Mouse (Mus musculus) urinary bladder, postnatal 36 days (tissue): ENCODE measurements around the gene Msi2.

Experiments used
- DNase-seq, 2 experiments: peaks; one replicate each; pipeline ENCODE4 v3.0.0; 2022; ENCODE audit warnings: low spot score in 2 of 2, mixed read lengths in 1 of 2

The Msi2 gene

DNA sequence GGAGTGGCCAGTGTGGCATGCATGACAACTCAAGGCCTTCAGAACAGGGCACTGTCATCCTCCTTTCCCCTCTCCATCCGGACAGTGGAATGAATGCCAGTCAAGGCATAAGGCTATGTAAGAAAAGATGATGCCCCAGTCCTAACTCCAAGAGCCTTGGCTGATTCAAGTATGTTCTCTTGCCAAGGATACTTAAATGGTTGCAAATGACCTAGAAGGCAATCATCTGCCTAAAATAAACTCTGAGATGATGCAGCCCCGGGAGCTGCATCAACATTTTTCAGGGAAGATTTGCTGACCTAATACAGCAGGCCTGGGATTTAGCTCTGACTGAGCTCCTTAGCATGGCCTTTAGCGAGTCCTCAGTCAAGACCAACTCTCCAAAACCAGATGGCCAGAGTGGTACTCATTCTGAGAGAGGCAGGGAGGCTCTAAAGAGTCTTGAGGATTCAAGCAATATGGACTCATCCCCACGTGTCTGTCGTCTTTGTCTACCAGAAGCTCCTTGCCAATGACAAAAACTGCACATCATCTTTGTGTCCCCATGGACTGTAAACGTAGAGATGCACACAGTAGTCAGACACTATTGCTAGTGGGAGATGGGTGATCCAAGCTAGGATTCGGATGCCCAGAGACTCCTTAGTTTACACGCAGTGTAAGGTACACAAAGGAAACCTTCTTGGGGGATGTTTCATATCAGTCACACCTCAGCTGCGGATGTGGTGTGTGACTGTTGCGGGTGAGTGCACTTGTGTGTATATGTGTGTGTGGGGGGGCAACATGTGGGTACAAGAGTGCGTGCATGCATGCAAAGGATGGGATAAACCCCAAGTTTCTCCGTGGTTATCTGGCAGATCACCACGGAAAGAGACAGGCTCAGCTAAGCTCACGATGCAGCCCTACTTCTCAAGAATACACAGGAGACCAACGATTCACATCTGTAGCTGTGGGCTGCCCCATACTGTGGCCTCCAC lies 176.4 kb downstream of the Msi2 start:
- no peak for DNase-seq

DNA sequence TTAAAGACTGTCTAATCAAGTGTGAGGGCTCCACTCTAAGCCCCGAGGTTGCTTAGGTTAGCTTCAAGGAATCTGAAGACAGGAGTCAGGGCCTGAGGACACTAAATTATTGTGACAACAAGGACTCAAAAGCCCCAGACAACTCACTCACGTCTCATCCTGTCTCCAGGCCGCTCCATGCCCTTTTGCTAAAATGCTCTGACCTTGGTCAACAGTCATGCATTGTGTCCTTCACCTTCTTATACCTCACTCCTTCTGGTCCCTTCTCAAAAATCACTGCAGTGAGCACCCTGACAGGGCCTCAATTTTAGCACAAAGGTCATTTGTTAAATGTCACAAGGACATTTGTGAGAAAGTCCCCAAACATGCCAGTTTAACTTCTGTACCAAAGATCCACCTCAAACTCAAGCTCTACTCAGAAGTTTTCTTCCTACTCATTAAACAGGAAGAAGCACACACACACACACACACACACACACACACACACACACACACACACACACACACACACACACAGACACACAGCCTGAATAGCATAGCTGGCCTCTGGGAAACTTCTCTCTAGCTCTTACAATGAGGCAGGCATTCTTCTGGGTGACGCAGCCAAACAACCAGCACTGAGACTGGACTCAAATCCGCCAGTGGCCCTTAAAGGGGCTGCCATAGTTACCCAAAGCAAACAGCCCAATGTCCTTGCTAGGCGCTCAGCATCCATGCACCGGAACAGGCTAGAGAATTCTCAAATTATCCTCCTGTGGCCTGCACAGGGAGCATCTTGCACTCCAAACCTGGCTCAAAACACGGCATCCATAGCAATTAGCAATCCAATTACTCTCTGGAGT lies 178.5 kb downstream of the Msi2 start:
- no peak for DNase-seq

DNA sequence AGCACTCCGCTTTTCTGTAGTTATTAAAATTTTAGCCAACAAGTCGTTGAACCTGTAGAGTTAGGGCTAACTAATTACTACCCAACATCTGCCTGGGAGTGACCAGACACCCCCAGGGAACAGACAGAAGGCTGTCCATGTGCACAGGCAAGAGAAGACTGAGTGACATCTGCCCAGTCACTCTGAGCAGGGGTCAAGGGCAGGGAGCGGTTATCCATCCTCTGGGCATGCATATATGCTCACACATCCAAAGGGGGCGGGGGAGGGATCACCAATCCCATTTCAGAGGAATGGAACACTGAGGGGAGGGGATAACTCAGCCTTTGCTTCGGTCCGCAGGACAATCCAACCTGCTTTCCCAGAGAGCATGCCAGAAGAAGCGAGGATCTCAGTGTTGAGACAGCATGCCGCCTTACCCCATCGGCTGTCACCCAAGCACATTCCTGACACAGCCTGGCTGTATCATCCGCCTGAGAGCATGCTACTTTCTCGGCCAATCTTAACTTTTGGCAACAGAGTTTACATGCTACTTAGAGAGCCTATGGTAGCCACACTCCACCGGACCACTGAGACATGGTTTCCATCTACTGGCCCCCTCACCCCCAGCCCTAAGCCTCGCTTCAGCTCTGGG lies 179.5 kb downstream of the Msi2 start:
- no peak for DNase-seq

DNA sequence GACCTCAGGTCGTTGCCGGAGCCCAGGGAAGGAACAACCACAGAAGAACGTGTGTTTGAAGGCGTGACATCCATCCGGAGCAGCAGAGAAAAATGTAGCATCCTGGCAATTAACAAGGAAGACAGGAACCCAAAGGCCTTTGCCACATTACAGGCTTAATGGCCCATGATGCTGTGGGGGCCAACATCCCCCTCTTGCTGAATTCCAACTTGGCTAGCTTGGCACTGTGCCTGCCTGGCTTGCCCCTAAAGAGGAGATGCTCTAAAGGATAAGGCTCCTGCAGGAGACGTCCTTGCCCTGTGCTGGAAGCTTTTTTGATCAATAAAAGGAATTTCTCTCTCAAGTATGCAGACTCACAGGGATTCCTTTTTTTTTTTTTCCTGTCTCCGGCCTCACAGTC lies 181.0 kb downstream of the Msi2 start:
- no peak for DNase-seq

DNA sequence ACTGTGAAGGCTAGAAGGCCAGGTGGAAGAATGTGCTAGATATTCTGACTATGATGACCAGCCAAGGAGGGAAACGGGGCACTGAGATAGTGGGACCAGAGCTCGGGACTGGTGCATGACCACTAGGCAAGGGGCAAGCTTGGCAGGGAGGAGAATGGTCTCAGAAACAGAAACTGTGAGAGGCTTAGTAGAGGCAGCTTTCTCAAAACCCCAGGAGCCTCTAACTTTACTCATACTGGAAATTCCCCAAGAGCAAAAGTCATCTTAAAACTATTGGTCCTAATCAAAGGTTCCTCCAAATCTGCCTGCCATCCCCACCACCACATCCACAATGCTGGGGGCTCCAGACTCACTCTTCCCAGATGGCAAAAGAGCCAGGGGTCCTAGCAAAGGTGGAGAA lies 181.5 kb downstream of the Msi2 start:
- no peak for DNase-seq

DNA sequence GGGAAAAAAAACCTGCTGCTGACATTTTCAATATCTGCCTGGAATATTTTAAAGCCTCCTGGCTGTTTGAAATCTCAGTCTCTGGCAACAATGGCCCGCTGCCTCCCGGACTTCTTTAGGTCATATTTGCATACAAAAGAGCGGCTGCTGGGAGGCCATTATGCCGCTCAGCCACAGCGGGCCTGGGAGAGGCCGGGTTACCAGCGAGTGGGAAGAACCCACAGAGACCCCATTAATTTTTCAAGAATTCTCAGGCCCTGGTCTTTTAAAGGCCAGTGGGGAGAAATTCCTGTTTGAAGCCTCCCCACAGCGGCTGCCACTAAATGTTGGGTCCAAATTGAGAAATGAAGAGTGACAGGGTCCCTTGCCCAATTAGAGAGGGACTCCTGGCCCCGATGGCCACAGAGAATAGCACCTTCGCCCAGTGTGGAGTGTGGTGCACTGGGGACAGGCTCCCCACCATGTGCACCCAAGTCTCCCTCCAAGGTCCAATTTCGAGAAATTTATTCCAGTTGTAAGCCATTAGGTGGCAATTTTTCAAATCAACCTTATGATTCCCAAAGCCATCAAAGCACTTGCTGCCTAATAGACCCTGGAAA lies 183.9 kb downstream of the Msi2 start:
- no peak for DNase-seq

DNA sequence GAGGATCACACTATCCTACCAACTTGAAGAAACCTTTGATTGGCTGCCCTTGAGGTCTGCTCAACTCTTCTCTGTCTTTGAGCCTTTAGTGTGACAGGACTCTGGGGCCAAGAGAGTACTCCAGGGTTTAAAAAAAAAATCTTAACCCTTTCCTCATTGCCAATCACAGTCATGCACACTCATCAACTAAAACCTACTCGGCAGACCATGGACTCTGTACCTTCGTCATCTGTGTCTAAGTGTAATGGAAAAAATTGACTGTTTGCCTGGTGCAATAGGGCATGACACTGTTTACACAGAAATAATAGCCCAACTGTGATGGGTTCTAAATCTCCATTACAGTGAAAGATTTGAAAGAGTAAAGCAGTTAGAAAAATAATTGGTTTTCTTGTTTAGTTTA lies 186.3 kb downstream of the Msi2 start:
- DNase-seq = no peak

DNA sequence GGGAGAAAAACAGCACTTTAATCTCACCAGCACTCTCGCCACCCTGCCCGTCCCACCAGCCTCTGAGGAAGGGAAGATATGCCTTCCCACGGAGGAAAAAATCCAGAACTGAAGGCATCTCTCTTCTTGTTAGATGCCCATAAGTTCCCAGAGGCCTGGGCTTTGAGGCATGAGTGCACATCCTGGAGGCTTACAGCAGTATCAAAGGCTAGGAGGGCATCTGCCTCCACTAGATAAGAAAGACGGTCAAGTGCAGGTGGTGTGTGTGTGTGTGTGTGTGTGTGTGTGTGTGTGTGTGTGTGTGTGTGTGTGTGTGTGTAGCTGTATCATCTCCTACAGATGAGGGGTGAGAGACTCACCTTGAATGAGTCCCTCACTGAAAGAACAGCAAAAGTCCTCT lies 188.3 kb downstream of the Msi2 start:
- no peak for DNase-seq

DNA sequence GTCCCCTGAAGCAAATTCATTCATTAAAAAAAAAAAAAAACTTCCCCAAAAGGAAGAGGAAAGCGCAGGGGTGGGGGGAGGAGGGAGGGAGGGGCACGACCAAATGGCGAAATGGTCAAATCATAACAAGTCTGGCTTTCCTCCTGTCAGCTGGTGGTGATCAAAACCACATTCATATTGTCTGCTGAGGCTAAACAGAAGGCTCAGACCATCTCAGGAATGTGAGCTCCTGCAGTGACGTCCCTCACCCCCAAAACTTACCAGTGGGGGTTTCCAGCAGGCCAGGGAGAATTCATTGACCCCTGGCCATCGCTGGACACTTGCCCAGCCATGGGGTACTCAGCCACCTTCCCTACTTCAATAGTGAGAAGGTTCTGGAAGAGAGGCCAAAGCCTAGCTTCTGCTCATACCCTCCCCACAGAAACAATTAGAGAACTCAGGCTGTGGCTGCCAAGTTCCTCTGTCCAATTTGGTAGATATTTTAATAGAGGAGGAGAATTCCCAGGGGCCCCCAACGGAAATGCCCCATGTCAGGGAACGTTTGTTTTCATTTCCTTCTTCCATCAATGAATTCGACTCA lies 189.7 kb downstream of the Msi2 start:
- no peak for DNase-seq

DNA sequence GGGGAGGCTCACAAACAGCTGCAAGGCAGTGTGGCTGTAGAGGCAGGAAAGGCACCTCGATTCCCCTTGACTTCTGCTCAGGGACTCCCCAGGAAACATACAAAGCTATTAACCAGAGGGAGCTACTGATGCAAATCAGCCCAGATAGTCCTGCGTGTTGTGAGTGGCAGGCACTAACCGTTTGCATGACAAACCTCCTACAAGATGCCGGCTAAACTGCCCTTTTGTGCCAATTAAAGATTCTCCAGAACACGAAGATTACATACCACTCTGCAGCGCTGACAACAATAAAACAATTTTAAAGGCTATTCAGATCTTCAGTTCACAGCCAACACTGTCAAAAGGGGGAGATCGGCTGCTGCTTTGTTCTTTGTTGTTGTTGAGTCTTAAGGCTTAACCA lies 191.6 kb downstream of the Msi2 start:
- no peak for DNase-seq

DNA sequence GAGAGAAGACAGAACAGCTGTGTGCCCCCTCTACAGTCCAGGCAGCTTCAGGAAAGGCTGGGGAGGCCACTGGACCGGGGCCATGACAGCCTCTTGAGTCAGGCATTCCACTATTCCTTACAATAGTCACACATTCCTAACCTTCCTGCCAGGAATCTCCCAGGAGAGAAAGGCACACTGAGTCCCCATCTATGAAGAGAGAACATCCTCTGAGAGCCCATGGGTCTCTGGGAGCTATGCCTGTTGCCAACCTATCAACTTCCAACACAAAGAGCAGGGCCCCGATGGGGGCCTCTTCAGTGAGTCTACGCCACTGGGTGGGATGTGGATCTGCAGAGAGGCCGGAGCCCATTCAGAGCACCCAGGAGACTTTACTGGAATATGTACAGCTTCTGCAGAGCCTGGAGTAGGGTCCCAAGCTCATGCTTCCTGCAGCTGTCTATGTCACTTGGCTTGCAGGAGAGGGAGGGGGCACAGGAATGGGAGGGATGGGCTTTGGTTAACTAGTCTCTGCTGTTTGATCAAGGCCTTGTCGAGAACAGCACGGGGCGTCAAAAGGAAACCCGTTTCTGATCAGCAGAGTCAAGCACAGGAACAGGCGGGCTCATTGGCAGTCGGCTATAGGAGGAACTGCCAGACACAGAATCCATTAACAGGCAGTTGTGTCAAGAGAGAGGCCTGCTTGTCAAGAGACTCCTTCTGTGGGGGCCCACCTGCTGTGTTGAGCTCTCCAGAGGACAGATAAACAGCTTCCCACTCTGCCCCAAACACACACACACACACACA lies 193.3 kb downstream of the Msi2 start:
- DNase-seq = peak in 1 of 2 experiments; percentile 25

DNA sequence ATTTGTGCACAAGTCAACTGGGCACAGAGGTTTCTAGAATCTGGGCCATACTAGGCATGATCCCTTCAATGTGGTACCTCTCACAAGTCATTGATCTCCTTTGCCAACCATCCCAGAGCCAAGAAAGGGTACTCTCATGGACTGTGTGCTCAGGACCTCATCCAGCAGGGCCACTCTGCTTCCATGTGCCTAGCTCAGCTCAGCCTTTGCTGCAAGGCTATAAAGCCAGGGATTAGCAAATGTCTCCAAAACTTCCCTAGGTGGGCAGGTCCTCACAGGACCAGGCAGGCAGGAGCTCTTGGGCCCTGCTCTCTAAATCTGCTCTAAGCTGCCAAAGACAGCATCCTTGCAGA lies 193.9 kb downstream of the Msi2 start:
- DNase-seq = no peak

DNA sequence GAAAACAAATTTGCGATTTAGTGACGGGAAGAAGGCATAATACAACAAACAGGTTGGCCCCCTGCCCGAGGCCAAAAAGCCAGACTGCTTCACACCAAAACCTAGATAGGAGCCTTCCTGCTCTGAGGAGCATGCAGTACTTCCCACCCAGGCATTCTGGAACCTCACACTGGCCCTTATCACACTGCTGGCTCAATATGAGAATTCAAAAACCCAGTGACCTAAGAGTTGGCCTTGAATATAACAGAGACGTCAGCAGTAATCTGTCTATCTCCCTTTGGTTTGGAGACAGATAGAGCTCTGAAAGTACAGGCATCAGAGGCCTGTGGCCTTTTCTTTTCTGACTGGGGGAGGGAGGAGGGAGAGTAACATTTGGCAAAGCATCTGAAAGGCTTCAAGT lies 194.4 kb downstream of the Msi2 start:
- peak in 1 of 2 experiments; percentile 22 for DNase-seq

DNA sequence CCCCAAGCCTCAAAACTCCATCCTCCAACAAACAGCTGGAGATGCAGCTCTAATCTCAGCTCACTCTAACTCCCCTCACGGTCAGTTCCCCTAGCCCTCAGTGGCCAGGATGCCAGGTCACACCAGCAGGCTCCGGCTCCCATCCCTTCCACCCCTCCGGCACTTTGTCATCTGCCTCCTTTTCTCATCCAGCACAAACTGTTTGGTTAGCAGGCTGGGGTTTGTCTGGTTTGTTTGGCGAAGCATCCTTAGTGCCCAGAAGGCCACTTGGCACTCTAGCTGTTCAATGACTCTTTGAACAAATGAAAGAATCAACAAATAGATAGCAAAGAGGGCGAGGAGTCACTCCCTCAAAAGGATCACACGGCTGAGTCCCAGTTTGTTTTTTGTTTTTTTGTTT lies 194.8 kb downstream of the Msi2 start:
- no peak for DNase-seq

DNA sequence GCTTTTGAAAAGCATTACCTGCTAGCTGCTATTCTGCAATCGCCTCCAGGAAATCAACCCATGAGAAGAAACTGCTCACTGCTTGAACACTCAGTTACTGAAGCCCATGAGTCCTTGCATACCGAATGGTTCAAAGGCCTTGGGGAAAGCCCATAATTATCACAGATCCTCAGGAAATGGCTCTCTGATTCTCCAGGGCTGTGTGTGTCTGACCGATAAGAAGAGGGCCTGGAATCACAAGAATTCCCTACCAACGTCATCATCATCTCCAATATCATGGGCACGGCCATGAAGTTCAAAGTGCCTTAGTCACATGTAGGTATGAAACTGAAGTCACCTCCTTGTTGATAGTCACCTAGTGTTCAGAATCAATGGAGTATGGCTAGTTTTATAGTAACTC lies 196.2 kb downstream of the Msi2 start:
- DNase-seq = no peak

DNA sequence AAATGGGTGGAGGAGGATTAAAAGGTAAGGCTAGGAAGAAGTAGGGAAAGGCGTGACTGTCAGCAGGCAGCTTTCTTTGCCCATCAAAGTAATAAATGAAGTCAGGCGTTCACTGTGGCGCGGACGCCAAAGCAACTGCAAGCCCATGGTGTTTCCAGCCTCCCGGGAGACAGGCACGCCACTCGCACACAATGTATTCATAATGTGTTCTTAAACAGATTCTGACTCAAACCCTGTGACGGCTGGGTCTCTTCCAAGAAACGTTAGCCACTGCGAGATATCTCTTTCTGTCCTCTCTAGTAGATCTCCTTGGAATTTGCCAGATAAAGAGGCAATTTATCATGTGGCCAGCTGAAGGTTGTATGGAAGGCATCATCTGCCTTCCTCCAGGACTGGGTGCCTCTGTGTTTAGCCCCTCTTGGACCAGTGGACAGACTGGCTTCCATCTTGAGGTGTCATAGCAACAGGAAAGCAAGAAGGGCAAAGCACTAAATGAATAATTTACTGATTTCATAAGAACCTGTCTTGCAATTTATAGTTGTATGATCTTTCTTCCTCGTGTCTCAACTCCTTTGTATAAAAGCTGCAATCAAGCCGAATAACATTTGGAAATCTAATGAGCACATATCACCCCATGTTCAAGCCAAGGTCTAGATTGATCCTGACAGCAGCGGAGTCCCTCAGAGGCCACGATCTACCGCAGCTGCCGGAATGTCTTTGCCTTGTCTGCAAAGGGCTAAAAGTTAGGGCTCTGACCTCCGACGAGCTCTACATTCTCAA lies 197.2 kb downstream of the Msi2 start:
- no peak for DNase-seq

DNA sequence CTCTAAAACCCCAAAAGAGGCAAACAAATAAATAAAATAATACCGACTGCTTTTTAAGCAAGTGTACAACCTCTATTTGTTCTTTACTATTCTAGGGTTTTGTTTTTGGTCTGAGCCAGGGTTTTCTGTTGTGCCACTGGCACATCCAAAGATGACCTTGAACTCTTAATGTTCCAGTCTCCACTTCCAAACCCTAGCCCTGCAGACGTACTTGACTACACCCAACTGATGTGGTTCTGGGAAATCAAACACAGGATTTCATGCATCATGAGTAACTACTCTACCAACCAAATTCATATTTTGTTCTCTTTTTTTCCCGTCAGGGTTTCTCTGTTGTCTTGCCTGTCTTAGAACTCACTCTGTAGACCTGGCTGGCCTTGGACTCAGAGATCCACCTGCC lies 200.0 kb downstream of the Msi2 start:
- DNase-seq = no peak

DNA sequence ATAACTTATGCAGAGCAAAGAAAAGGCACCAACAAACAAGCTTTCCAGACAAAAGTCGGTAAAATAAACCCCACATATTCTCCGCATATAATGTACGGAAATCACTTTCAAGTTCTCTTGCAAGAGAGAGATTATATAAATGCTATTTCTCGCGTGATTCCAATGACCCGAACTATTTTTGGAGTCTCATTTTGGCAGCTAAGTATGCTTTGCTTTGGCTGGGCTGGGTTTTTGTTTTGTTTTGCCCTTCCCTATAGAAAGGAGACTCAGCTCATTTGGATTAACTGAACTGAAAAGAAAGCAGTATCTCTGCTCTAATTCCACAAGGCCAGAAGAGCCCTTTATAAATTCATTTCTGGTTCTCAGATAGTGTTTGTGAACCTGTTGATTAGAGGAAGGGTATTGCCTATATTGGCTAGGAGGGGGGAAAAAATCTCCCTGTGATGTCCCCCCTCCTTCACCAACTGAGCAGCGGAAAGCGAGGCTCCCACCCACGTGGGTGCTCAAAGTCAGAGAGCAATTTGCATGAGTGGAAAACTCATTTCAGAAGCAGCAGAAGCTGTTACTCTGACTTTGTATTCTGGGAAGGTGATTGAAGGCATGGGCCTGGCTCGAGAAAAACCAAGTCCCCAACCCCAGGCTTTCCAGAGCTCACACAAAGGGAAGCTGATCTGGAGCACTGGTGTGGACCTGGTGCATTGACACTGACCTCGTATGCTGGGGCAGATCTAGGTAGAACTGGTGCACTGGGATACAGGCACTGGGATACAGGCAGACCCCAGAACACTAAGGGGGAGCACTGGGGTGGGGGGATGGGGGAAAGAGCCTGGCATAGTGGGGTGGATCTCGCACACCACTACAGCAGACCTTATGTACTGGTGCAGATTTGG lies 201.5 kb downstream of the Msi2 start:
- DNase-seq = no peak
